Mouse (Mus musculus): ENCODE data around the gene Bach1. TPM values are rescaled to one million over a fixed set of nuclear protein-coding genes. Genes with fewer than 3 reads are reported as not detected.

The Bach1 gene
- polyA plus RNA-seq, 1 experiment = 7.6 TPM

DNA sequence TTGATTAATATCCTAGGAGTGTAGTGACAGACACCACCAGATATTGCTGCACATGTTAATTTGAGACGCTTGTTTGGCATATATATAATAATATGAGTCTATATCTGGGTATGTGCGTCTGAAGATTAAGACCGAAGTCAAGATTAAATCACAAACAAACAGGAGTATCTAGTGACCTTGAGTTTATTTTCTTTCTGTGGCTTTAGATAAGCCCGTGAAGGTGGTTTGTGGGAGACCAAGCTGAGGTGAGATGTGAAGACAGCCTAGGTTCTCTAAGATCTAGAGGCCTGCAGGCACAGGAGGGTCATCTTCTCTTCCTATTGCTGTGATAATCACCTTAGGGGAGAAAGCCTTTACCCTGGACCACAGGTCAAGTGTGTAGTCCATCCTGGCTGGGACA is 8.6 kb downstream of the Bach1 start:
- WGBS = 69% methylated on average over 4 of the region's 4 CpGs
- DNase-seq (ENCODE audit: low read depth in 1 of 2, low spot score in 2 of 2) = no peak
- H3K4me3 ChIP-seq (ENCODE audit: extremely low read depth, insufficient read depth, insufficient read length) = no peak overlapping the region
- no peaks in the 10 kb centered on the region for H3K36me3 ChIP-seq (ENCODE audit: control insufficient read depth, insufficient read depth, low read length)
- no peak for TF ChIP-seq POLR2A (IDR thresholded peaks at IDR 0.05; ENCODE audit: low read depth, low read length)
- TF ChIP-seq CTCF (IDR thresholded peaks at IDR 0.05; ENCODE audit: extremely low read depth, insufficient read depth, insufficient read length, insufficient replicate concordance) = no peak
- no peak overlapping the region for H3K27ac ChIP-seq (ENCODE audit: insufficient read depth, low read length)
- H3K27me3 ChIP-seq (ENCODE audit: control insufficient read depth, insufficient read depth, low read length) = no peaks in the 10 kb centered on the region
- H3K4me1 ChIP-seq (ENCODE audit: control insufficient read depth, insufficient read depth, insufficient read length) = peaks cover 19% of the 10 kb centered on the region

GRCm38 (mm10) chr16:87708570-87708969 is 9.8 kb downstream of the Bach1 start:
- no peak overlapping the region for H3K27ac ChIP-seq (ENCODE audit: insufficient read depth, low read length)
- TF ChIP-seq CTCF (IDR thresholded peaks at IDR 0.05; ENCODE audit: extremely low read depth, insufficient read depth, insufficient read length, insufficient replicate concordance) = no peak
- no peak for TF ChIP-seq POLR2A (IDR thresholded peaks at IDR 0.05; ENCODE audit: low read depth, low read length)
- no peaks in the 10 kb centered on the region for H3K27me3 ChIP-seq (ENCODE audit: control insufficient read depth, insufficient read depth, low read length)
- no peak overlapping the region for H3K4me3 ChIP-seq (ENCODE audit: extremely low read depth, insufficient read depth, insufficient read length)
- no peak for DNase-seq (ENCODE audit: low read depth in 1 of 2, low spot score in 2 of 2)
- H3K36me3 ChIP-seq (ENCODE audit: control insufficient read depth, insufficient read depth, low read length) = no peaks in the 10 kb centered on the region
- WGBS = 60% methylated on average over 5 of the region's 5 CpGs
- H3K4me1 ChIP-seq (ENCODE audit: control insufficient read depth, insufficient read depth, insufficient read length) = peaks cover 22% of the 10 kb centered on the region

DNA sequence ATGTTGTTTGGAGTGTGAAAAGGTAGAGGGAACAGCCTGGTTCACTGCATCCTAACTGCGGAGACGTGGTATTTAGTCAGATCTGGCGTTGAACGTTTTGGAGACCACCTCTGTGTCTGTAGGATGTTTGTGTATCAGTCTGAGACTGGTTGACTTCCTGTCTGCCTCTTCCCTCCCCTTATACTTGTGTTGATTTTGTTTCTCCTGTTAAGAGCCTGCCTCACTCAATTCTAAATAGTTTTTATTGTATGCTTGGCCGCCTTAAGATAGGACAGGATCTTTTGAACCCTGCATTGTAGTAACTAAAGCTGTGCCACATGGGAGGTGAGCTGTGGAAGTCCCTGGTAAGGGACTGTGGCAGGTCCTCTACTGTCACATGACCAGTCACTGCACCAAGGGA is 10.4 kb downstream of the Bach1 start:
- TF ChIP-seq CTCF (IDR thresholded peaks at IDR 0.05; ENCODE audit: extremely low read depth, insufficient read depth, insufficient read length, insufficient replicate concordance) (no peak), POLR2A (IDR thresholded peaks at IDR 0.05; ENCODE audit: low read depth, low read length) (no peak)
- 12% methylated on average over 5 of the region's 5 CpGs for WGBS
- DNase-seq (ENCODE audit: low read depth in 1 of 2, low spot score in 2 of 2) = no peak
- no peaks in the 10 kb centered on the region for H3K36me3 ChIP-seq (ENCODE audit: control insufficient read depth, insufficient read depth, low read length)
- no peaks in the 10 kb centered on the region for H3K27me3 ChIP-seq (ENCODE audit: control insufficient read depth, insufficient read depth, low read length)
- peak overlapping the region; percentile 56 for H3K27ac ChIP-seq (ENCODE audit: insufficient read depth, low read length)
- peaks cover 24% of the 10 kb centered on the region for H3K4me1 ChIP-seq (ENCODE audit: control insufficient read depth, insufficient read depth, insufficient read length)
- no peak overlapping the region for H3K4me3 ChIP-seq (ENCODE audit: extremely low read depth, insufficient read depth, insufficient read length)

DNA sequence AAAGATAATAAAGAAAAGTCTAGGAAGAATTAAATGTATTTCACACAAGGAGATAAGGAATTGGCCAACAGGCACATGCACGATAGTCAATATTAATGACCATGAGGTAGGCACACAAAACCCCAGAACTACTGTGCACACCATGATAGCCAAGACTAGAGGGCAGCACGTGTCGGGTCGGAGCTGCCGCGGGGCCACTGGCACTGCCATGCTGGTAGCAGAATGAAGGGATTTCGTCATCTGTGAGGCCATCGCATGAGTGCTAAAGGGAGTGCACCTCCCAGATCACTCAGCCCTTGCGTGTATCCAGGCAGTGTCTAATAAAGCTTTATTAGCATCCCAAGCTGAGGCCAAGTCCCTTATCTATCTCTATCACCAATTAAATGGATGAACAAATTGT is 11.2 kb downstream of the Bach1 start:
- 96% methylated on average over 9 of the region's 9 CpGs for WGBS
- peaks cover 24% of the 10 kb centered on the region for H3K4me1 ChIP-seq (ENCODE audit: control insufficient read depth, insufficient read depth, insufficient read length)
- H3K27me3 ChIP-seq (ENCODE audit: control insufficient read depth, insufficient read depth, low read length) = no peaks in the 10 kb centered on the region
- DNase-seq (ENCODE audit: low read depth in 1 of 2, low spot score in 2 of 2) = no peak
- no peaks in the 10 kb centered on the region for H3K36me3 ChIP-seq (ENCODE audit: control insufficient read depth, insufficient read depth, low read length)
- H3K4me3 ChIP-seq (ENCODE audit: extremely low read depth, insufficient read depth, insufficient read length) = no peak overlapping the region
- no peak for TF ChIP-seq CTCF (IDR thresholded peaks at IDR 0.05; ENCODE audit: extremely low read depth, insufficient read depth, insufficient read length, insufficient replicate concordance)
- TF ChIP-seq POLR2A (IDR thresholded peaks at IDR 0.05; ENCODE audit: low read depth, low read length) = no peak
- H3K27ac ChIP-seq (ENCODE audit: insufficient read depth, low read length) = no peak overlapping the region

- no peak overlapping the region for H3K27ac ChIP-seq (ENCODE audit: insufficient read depth, low read length)
- TF ChIP-seq CTCF (IDR thresholded peaks at IDR 0.05; ENCODE audit: extremely low read depth, insufficient read depth, insufficient read length, insufficient replicate concordance) = no peak
- no peak for TF ChIP-seq POLR2A (IDR thresholded peaks at IDR 0.05; ENCODE audit: low read depth, low read length)
- no peak overlapping the region for H3K4me3 ChIP-seq (ENCODE audit: extremely low read depth, insufficient read depth, insufficient read length)
- 67% methylated on average over 2 of the region's 2 CpGs for WGBS
- DNase-seq (ENCODE audit: low read depth in 1 of 2, low spot score in 2 of 2) = no peak
- H3K4me1 ChIP-seq (ENCODE audit: control insufficient read depth, insufficient read depth, insufficient read length) = peaks cover 17% of the 10 kb centered on the region
- H3K27me3 ChIP-seq (ENCODE audit: control insufficient read depth, insufficient read depth, low read length) = no peaks in the 10 kb centered on the region
- H3K36me3 ChIP-seq (ENCODE audit: control insufficient read depth, insufficient read depth, low read length) = peaks cover 3% of the 10 kb centered on the region
Observed at GRCm38 (mm10) chr16:87711961-87712360, 13.2 kb downstream of the Bach1 start.

DNA sequence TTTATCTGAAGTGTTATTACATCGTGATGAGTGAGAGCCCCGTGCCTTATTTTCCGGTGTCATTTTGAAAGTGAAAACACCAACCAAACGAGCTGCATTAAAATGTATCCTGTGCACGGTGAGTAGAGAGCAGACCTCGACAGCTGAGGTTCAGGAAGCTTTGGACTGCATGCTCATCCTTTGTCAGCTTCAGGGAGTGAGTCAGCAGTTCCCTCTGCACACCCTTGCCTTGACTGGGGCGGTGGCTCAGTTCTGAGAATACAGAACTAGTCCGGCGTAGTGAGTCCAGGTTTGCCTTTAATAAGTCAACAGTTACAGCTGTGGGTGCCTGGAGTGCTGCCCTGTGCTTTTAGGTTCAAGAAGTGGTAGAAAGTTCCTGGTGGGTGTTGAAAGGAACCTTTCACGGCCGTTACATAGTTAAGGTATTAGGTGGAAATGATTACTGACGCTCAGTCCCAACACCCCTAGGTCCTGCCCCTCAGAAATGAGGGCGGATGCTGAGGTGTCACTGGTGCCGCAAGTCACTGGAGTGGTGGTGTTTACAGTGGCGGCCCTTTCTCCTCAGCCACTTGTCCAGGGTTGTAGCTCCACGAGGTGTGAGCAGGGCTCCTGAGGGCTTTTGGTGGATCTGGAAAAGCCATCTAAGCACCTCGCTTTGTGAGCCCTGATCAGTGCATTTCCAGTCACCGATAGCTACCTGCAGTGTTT is 14.4 kb downstream of the Bach1 start:
- 19% methylated on average over 18 of the region's 18 CpGs for WGBS
- DNase-seq (ENCODE audit: low read depth in 1 of 2, low spot score in 2 of 2) = no peak

GRCm38 (mm10) chr16:87714550-87714949 is 15.8 kb downstream of the Bach1 start:
- 94% methylated on average over 9 of the region's 9 CpGs for WGBS
- no peak overlapping the region for H3K27ac ChIP-seq (ENCODE audit: insufficient read depth, low read length)
- TF ChIP-seq CTCF (IDR thresholded peaks at IDR 0.05; ENCODE audit: extremely low read depth, insufficient read depth, insufficient read length, insufficient replicate concordance) = no peak
- TF ChIP-seq POLR2A (IDR thresholded peaks at IDR 0.05; ENCODE audit: low read depth, low read length) = no peak
- peaks cover 4% of the 10 kb centered on the region for H3K36me3 ChIP-seq (ENCODE audit: control insufficient read depth, insufficient read depth, low read length)
- H3K4me1 ChIP-seq (ENCODE audit: control insufficient read depth, insufficient read depth, insufficient read length) = peaks cover 10% of the 10 kb centered on the region
- no peak overlapping the region for H3K4me3 ChIP-seq (ENCODE audit: extremely low read depth, insufficient read depth, insufficient read length)
- no peak for DNase-seq (ENCODE audit: low read depth in 1 of 2, low spot score in 2 of 2)
- H3K27me3 ChIP-seq (ENCODE audit: control insufficient read depth, insufficient read depth, low read length) = no peaks in the 10 kb centered on the region

More for the DNA sequence above, 14.4 kb downstream of the Bach1 start:
- Histone ChIP-seq H3K36me3 (ENCODE audit: control insufficient read depth, insufficient read depth, low read length) (peaks cover 3% of the 10 kb centered on the region), H3K4me1 (ENCODE audit: control insufficient read depth, insufficient read depth, insufficient read length) (peaks cover 19% of the 10 kb centered on the region), H3K27ac (ENCODE audit: insufficient read depth, low read length) (peak overlapping the region; percentile 10; the same call in 1 of the 2 replicates), H3K27me3 (ENCODE audit: control insufficient read depth, insufficient read depth, low read length) (no peaks in the 10 kb centered on the region), H3K4me3 (ENCODE audit: extremely low read depth, insufficient read depth, insufficient read length) (peak overlapping the region; percentile 14; the same call in 1 of the 2 replicates)
- TF ChIP-seq POLR2A (IDR thresholded peaks at IDR 0.05; ENCODE audit: low read depth, low read length) (no peak), CTCF (IDR thresholded peaks at IDR 0.05; ENCODE audit: extremely low read depth, insufficient read depth, insufficient read length, insufficient replicate concordance) (no peak)

All from spleen, adult 2 months (tissue).